Mouse (Mus musculus) lung, postnatal 14 days (tissue): ENCODE results near the gene Gsg1l.

ENCODE experiments used
- DNase-seq: peaks from one replicate; pipeline ENCODE4 v3.0.0; 2021

The Gsg1l gene

GRCm38 (mm10) chr7:126080949-126081654 is 1.1 kb downstream of the Gsg1l start:
- no peak for DNase-seq

GRCm38 (mm10) chr7:126076935-126077334 is 5.3 kb downstream of the Gsg1l start:
- DNase-seq: no peak

- DNase-seq: no peak
Measured at GRCm38 (mm10) chr7:126075058-126075457, 7.2 kb downstream of the Gsg1l start.

GRCm38 (mm10) chr7:126070321-126070720 is 11.9 kb downstream of the Gsg1l start:
- DNase-seq: no peak

- peak; percentile 61 for DNase-seq
Measured at GRCm38 (mm10) chr7:126066777-126067176, 15.4 kb downstream of the Gsg1l start.

GRCm38 (mm10) chr7:126065243-126065876 is 16.9 kb downstream of the Gsg1l start:
- DNase-seq: no peak

- DNase-seq: no peak
Measured at GRCm38 (mm10) chr7:126062228-126062627, 20.0 kb downstream of the Gsg1l start.

- no peak for DNase-seq
Measured at GRCm38 (mm10) chr7:126058918-126059317, 23.3 kb downstream of the Gsg1l start.

GRCm38 (mm10) chr7:126057332-126057914 is 24.8 kb downstream of the Gsg1l start:
- no peak for DNase-seq

- no peak for DNase-seq
Measured at GRCm38 (mm10) chr7:126054574-126054973, 27.6 kb downstream of the Gsg1l start.

GRCm38 (mm10) chr7:126053618-126054017 is 28.6 kb downstream of the Gsg1l start:
- DNase-seq: no peak

- no peak for DNase-seq
Measured at GRCm38 (mm10) chr7:126051910-126052309, 30.3 kb downstream of the Gsg1l start.

- no peak for DNase-seq
Measured at GRCm38 (mm10) chr7:126045077-126045476, 37.1 kb downstream of the Gsg1l start.

- DNase-seq: no peak
Measured at GRCm38 (mm10) chr7:126042306-126042705, 39.9 kb downstream of the Gsg1l start.

- peak; percentile 40 for DNase-seq
Measured at GRCm38 (mm10) chr7:126040794-126041526, 41.3 kb downstream of the Gsg1l start.

GRCm38 (mm10) chr7:126039847-126040246 is 42.4 kb downstream of the Gsg1l start:
- DNase-seq: no peak

- DNase-seq: no peak
Measured at GRCm38 (mm10) chr7:126039247-126039835, 42.9 kb downstream of the Gsg1l start.

GRCm38 (mm10) chr7:126038366-126039246 is 43.6 kb downstream of the Gsg1l start:
- peak; percentile 27 for DNase-seq

- DNase-seq: no peak
Measured at GRCm38 (mm10) chr7:126035332-126035731, 46.9 kb downstream of the Gsg1l start.

GRCm38 (mm10) chr7:126032776-126033209 is 49.4 kb downstream of the Gsg1l start:
- DNase-seq: no peak

- no peak for DNase-seq
Measured at GRCm38 (mm10) chr7:126032365-126032755, 49.9 kb downstream of the Gsg1l start.
